Mouse (Mus musculus) liver, embryonic 16.5 days (tissue): Measurements from ENCODE around the gene Olfr283. TPM values are rescaled to one million over a fixed set of nuclear protein-coding genes. Genes with fewer than 3 reads are reported as not detected.

Experiments used
- ATAC-seq: fragments of 200-750 bp; cut with Nextera tagmentation; 2 replicates; pipeline ENCODE4 v1.8.0; 2017; ENCODE audit warnings: low read depth, mild to moderate bottlenecking, moderate number of reproducible peaks, moderate library complexity
- H3K27ac ChIP-seq: fragments of 300-500 bp; sonication (generic); 2 replicates; pipeline ENCODE4 v1.5.1; 2014; ENCODE audit warnings: mild to moderate bottlenecking, low read length
- H3K27me3 ChIP-seq: fragments of 300-500 bp; sonication (generic); 2 replicates; pipeline ENCODE4 v1.6.1; 2014; ENCODE audit warnings: low read depth, low read length, mixed read lengths; ENCODE audit not compliant: control insufficient read depth, insufficient read depth
- H3K36me3 ChIP-seq: fragments of 300-500 bp; sonication (generic); 2 replicates; pipeline ENCODE4 v1.6.1; 2014; ENCODE audit warnings: mild to moderate bottlenecking; ENCODE audit not compliant: control insufficient read depth, insufficient read depth
- H3K4me1 ChIP-seq: fragments of 300-500 bp; sonication (generic); 2 replicates; pipeline ENCODE4 v1.6.1; 2014; ENCODE audit warnings: low read depth, low read length, mixed read lengths; ENCODE audit not compliant: control insufficient read depth
- H3K4me2 ChIP-seq: fragments of 300-500 bp; sonication (generic); 2 replicates; pipeline ENCODE4 v1.6.1; 2014; ENCODE audit warnings: low read depth, low read length, mixed read lengths
- H3K4me3 ChIP-seq: fragments of 300-500 bp; sonication (generic); 2 replicates; pipeline ENCODE4 v1.5.1; 2014; ENCODE audit warnings: low read depth, mild to moderate bottlenecking, low read length
- H3K9ac ChIP-seq: fragments of 300-500 bp; sonication (generic); 2 replicates; pipeline ENCODE4 v1.6.1; 2014; ENCODE audit warnings: low read depth, low read length
- H3K9me3 ChIP-seq: fragments of 300-500 bp; sonication (generic); replicated peaks from 2 replicates; pipeline ENCODE4 v1.6.1; 2016; ENCODE audit warnings: low read length; ENCODE audit not compliant: control insufficient read depth
- WGBS: fragments of 180-500 bp; shearing (Covaris S2); extraction: QIAGEN DNeasy Blood & Tissue Kit; methylation state at CpG from one replicate; pipeline ENCODE4 v1.1.7; 2014; ENCODE audit not compliant: insufficient replicate concordance; 5-methylcytosine and 5-hydroxymethylcytosine counted together
- polyA plus RNA-seq: library from polyadenylated mRNA; unstranded; fragments of >200 nt; fragmentation: Nextera tagmentation; extraction: Ambion mirVana; gene quantifications from 2 replicates; pipeline ENCODE4 v1.2.1, GENCODE M21; 2015

Olfr283 gene
- polyA plus RNA-seq, 1 experiment from 2014 or later: not detected

- no peaks in the 10 kb centered on the region for H3K27me3 ChIP-seq
- no peaks in the 10 kb centered on the region for H3K4me1 ChIP-seq
- H3K9me3 ChIP-seq: no peaks in the 10 kb centered on the region
- H3K9ac ChIP-seq: no peak overlapping the region
- no peak overlapping the region for H3K4me2 ChIP-seq
- no peaks in the 10 kb centered on the region for H3K36me3 ChIP-seq
- no peak overlapping the region for H3K27ac ChIP-seq
- WGBS: 82% methylated on average over 2 of the region's 2 CpGs
- ATAC-seq: no peak
- H3K4me3 ChIP-seq: no peak overlapping the region
Measured at GRCm38 (mm10) chr15:98409635-98410034, 28.9 kb upstream of the Olfr283 start.

- H3K27ac ChIP-seq: no peak overlapping the region
- H3K9ac ChIP-seq: no peak overlapping the region
- no peaks in the 10 kb centered on the region for H3K9me3 ChIP-seq
- no peaks in the 10 kb centered on the region for H3K4me1 ChIP-seq
- H3K36me3 ChIP-seq: no peaks in the 10 kb centered on the region
- H3K27me3 ChIP-seq: no peaks in the 10 kb centered on the region
- ATAC-seq: no peak
- no peak overlapping the region for H3K4me2 ChIP-seq
- WGBS: 58% methylated on average over 17 of the region's 17 CpGs
- H3K4me3 ChIP-seq: no peak overlapping the region
Measured at GRCm38 (mm10) chr15:98408406-98409060, 27.8 kb upstream of the Olfr283 start.

- Histone ChIP-seq H3K4me2 (no peak overlapping the region), H3K27me3 (no peaks in the 10 kb centered on the region), H3K4me3 (no peak overlapping the region), H3K36me3 (no peaks in the 10 kb centered on the region), H3K27ac (no peak overlapping the region), H3K9me3 (no peaks in the 10 kb centered on the region), H3K4me1 (no peaks in the 10 kb centered on the region), H3K9ac (no peak overlapping the region)
- WGBS: 81% methylated on average over 10 of the region's 10 CpGs
- no peak for ATAC-seq
Measured at GRCm38 (mm10) chr15:98402356-98402755, 21.6 kb upstream of the Olfr283 start.

- Histone ChIP-seq H3K4me3 (no peak overlapping the region), H3K9me3 (no peaks in the 10 kb centered on the region), H3K27ac (no peak overlapping the region), H3K4me2 (no peak overlapping the region), H3K4me1 (no peaks in the 10 kb centered on the region), H3K9ac (no peak overlapping the region), H3K27me3 (no peaks in the 10 kb centered on the region), H3K36me3 (no peaks in the 10 kb centered on the region)
- no peak for ATAC-seq
- 85% methylated on average over 1 of the region's 1 CpGs for WGBS
Measured at GRCm38 (mm10) chr15:98397136-98397535, 16.4 kb upstream of the Olfr283 start.

- ATAC-seq: no peak
- H3K4me1 ChIP-seq: no peaks in the 10 kb centered on the region
- no peak overlapping the region for H3K27ac ChIP-seq
- no peaks in the 10 kb centered on the region for H3K9me3 ChIP-seq
- whole genome bisulfite sequencing: 27% methylated on average over 2 of the region's 2 CpGs
- H3K9ac ChIP-seq: no peak overlapping the region
- no peak overlapping the region for H3K4me3 ChIP-seq
- no peak overlapping the region for H3K4me2 ChIP-seq
- no peaks in the 10 kb centered on the region for H3K36me3 ChIP-seq
- H3K27me3 ChIP-seq: no peaks in the 10 kb centered on the region
Measured at GRCm38 (mm10) chr15:98391903-98392187, 11.1 kb upstream of the Olfr283 start.

- Histone ChIP-seq H3K4me2 (no peak overlapping the region), H3K27me3 (no peaks in the 10 kb centered on the region), H3K27ac (no peak overlapping the region), H3K36me3 (no peaks in the 10 kb centered on the region), H3K9me3 (no peaks in the 10 kb centered on the region), H3K4me3 (no peak overlapping the region), H3K4me1 (no peaks in the 10 kb centered on the region), H3K9ac (no peak overlapping the region)
- no peak for ATAC-seq
- WGBS: 57% methylated on average over 10 of the region's 10 CpGs
Measured at GRCm38 (mm10) chr15:98391081-98391902, 10.5 kb upstream of the Olfr283 start.

GRCm38 (mm10) chr15:98389796-98390195, 9.1 kb upstream of the Olfr283 start:
- 20% methylated on average over 7 of the region's 7 CpGs for WGBS
- Histone ChIP-seq H3K4me3 (no peak overlapping the region), H3K4me2 (no peak overlapping the region), H3K27me3 (no peaks in the 10 kb centered on the region), H3K36me3 (no peaks in the 10 kb centered on the region), H3K9ac (no peak overlapping the region), H3K4me1 (no peaks in the 10 kb centered on the region), H3K9me3 (no peaks in the 10 kb centered on the region), H3K27ac (no peak overlapping the region)
- no peak for ATAC-seq

- H3K36me3 ChIP-seq: no peaks in the 10 kb centered on the region
- H3K27ac ChIP-seq: no peak overlapping the region
- WGBS: 32% methylated on average over 2 of the region's 2 CpGs
- H3K27me3 ChIP-seq: no peaks in the 10 kb centered on the region
- no peaks in the 10 kb centered on the region for H3K9me3 ChIP-seq
- H3K9ac ChIP-seq: no peak overlapping the region
- no peak overlapping the region for H3K4me3 ChIP-seq
- H3K4me2 ChIP-seq: no peak overlapping the region
- no peaks in the 10 kb centered on the region for H3K4me1 ChIP-seq
- ATAC-seq: no peak
Measured at GRCm38 (mm10) chr15:98387621-98388020, 6.9 kb upstream of the Olfr283 start.

- Histone ChIP-seq H3K27me3 (no peaks in the 10 kb centered on the region), H3K4me1 (no peaks in the 10 kb centered on the region), H3K4me2 (no peak overlapping the region), H3K27ac (no peak overlapping the region), H3K4me3 (no peak overlapping the region), H3K36me3 (no peaks in the 10 kb centered on the region), H3K9me3 (no peaks in the 10 kb centered on the region), H3K9ac (no peak overlapping the region)
- 74% methylated on average over 13 of the region's 13 CpGs for WGBS
- ATAC-seq: no peak
Measured at GRCm38 (mm10) chr15:98378209-98378608, 2.5 kb downstream of the Olfr283 start.
